Mouse (Mus musculus) cerebellum, adult 2 months (tissue): ENCODE results near the gene Vps13d.

Experiments
- CTCF ChIP-seq: fragments of 200-500 bp; IDR thresholded peaks from 2 replicates; pipeline ENCODE4 v1.5.1; 2011; ENCODE audit warnings: low read depth, mild to moderate bottlenecking, control low read depth, low read length, moderate library complexity, borderline replicate concordance; ENCODE audit not compliant: insufficient read depth
- POLR2A ChIP-seq: fragments of 200-500 bp; IDR thresholded peaks from 2 replicates; pipeline ENCODE4 v1.6.1; 2011; ENCODE audit warnings: low read length, control low read depth, borderline replicate concordance; ENCODE audit not compliant: insufficient read depth

DNA sequence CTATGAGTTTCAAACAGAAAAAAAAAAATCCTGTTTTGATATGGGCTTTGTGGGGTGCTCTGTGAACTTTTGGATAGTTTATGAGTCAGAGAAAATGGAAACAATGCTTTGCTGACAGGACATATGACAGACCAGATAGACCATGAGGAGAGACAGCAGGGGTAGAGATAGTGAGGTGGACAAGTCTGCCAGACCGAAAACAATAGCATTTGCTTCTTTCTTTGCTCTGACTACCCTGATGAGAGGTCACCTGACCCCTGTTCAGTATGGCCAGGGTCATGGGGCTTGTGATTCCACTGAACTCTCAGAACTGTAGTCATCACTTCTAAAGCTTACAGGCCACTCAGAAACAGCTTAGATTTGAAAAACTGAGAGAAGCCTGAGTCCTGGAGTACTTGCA, 217.7 kb downstream of the Vps13d start:
- TF ChIP-seq POLR2A (no peak), CTCF (no peak)
